Mouse (Mus musculus): ENCODE results near the gene Lrch4.
A peak's percentile ranks its signal among the peaks of the same experiment; 100 is the strongest.

DNA sequence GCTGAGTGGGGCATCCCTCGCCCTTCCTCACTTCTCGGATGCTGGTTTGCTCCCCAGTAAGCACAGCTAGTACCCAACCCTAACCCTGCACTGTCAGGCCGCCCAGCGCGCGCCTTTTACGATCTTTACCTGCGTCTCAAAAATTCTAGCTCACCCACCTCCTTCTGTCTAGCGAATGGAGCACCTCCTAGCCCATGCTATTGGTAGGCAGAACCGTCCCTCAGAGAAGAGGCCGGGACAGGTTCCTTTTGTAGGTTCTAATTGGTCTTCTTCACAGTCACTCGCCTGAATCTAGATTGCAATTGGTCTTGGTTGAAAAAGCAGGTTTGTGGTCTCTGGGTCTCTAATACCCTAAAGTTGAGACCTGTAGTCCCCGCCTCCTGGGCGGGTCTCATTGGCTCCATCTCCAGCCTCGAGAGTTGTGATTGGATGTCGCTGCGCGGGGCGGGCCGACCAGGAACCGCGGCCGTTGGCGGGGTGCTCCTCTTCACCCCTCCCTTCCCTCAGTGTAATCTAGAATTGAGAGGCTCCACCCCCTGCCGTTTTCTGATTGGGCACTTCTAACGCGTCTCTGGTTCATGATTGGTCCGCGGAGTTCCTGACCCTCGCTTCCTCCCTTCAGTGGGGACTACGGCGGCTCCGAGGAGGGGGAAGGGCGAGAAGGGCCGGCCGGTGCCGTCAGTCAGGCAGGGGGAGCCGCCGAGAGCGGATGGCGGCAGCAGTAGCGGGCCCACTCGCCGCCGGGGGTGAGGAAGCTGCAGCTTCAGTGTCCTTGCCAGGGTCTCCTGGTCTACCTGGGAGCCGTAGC lies at the start of gene Lrch4, which contains the start of the genes Fbxo24 and Gm20605:
- TF ChIP-seq CTCF (IDR thresholded peaks at IDR 0.05; ENCODE audit: insufficient read depth, low read length) (no peak), POLR2A (IDR thresholded peaks at IDR 0.05; ENCODE audit: borderline replicate concordance, extremely low read depth, low read depth, low read length) (peak; percentile 96)

All from lung, adult 2 months (tissue).